16 mouse cellular contexts compared by ENCODE assay signal in the genomic region with DNA sequence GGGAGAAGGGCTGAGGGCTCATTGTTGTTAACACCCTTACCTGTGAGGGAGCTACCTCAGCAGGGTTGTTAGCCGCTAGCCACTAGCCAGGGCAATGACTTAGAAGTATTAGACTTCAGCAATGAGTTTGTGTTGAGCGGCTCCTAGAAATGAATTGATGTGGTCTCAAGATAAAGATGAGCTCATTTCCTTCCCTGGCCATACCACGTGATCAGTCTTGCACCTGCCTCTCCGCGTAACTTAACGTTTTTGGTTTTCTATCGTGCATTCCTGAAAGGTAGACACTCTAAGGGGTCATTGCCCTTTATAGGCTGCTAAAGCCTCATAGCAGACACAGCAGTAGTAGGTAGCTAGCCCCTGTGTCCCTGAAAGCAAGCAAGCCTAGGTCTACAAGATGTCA. TPM values are rescaled to one million over a fixed set of nuclear protein-coding genes. Genes with fewer than 3 reads are reported as not detected.
DNase-seq lines count a peak whose midpoint lies in the region; ATAC-seq and TF ChIP-seq lines count a peak whose summit lies in the region.
"Had no signal": no experiment of that assay in that cellular context is flagged by ENCODE, and none has a peak within 500 bp of the region (broad histone marks: within the 10 kb centered on the region; RNA-seq: fewer than 3 reads in every experiment).

No protein-coding gene starts in this region.

- peak overlapping the region; percentile 83 for H3K27ac ChIP-seq in olfactory bulb, adult 2 months (ENCODE audit: insufficient read depth, low read depth, low read length)
- no peak overlapping the region for H3K27ac ChIP-seq in hindbrain, embryonic 14.5 days
- H3K27ac ChIP-seq: heart, embryonic 15.5 days; limb, embryonic 10.5 days; liver, embryonic 15.5 days had no signal

- ATAC-seq in hindbrain, embryonic 14.5 days (ENCODE audit: low FRiP score) = no peak

- H3K9ac ChIP-seq in hindbrain, embryonic 14.5 days = no peak overlapping the region
- H3K9ac ChIP-seq: heart, embryonic 15.5 days; liver, embryonic 15.5 days had no signal

- WGBS in olfactory bulb, adult 2 months = 90% methylated on average over 7 of the region's 7 CpGs
- WGBS in hindbrain, embryonic 14.5 days = 94% methylated on average over 7 of the region's 7 CpGs

- TF ChIP-seq CTCF in olfactory bulb, adult 2 months (IDR thresholded peaks at IDR 0.05; ENCODE audit: insufficient read depth, low read depth, low read length) = no peak

- H3K27me3 ChIP-seq in hindbrain, embryonic 14.5 days (ENCODE audit: control insufficient read depth, insufficient read depth, low read length) = no peaks in the 10 kb centered on the region
- H3K27me3 ChIP-seq: heart, embryonic 15.5 days; liver, embryonic 15.5 days had no signal

- no peaks in the 10 kb centered on the region for H3K36me3 ChIP-seq in hindbrain, embryonic 14.5 days (replicated peaks; ENCODE audit: control insufficient read depth, insufficient read depth)
- H3K36me3 ChIP-seq: G1E; heart, embryonic 15.5 days; limb, embryonic 10.5 days; liver, embryonic 15.5 days had no signal

- no peak for TF ChIP-seq POLR2A in olfactory bulb, adult 2 months (IDR thresholded peaks at IDR 0.05; ENCODE audit: insufficient read depth, low read depth, low read length)

- H3K9me3 ChIP-seq in hindbrain, embryonic 14.5 days (ENCODE audit: control insufficient read depth, low read length) = no peaks in the 10 kb centered on the region
- H3K9me3 ChIP-seq: G1E; heart, embryonic 15.5 days; limb, embryonic 10.5 days; liver, embryonic 15.5 days had no signal

- no peak overlapping the region for H3K4me3 ChIP-seq in olfactory bulb, adult 2 months (ENCODE audit: insufficient read depth, low read depth, low read length)
- no peak overlapping the region for H3K4me3 ChIP-seq in hindbrain, embryonic 14.5 days (replicated peaks; ENCODE audit: low read length)
- H3K4me3 ChIP-seq: heart, embryonic 15.5 days; limb, embryonic 10.5 days; liver, embryonic 15.5 days had no signal

- peaks cover 15% of the 10 kb centered on the region for H3K4me1 ChIP-seq in olfactory bulb, adult 2 months (ENCODE audit: control insufficient read depth, insufficient read depth, low read length)
- no peaks in the 10 kb centered on the region for H3K4me1 ChIP-seq in hindbrain, embryonic 14.5 days (replicated peaks; ENCODE audit: control insufficient read depth, insufficient read depth, low read length)

- peak; percentile 78 for DNase-seq in 416B (ENCODE audit: low read depth)
- peak; percentile 21 to 34 for DNase-seq in B cell, adult 2 months
- DNase-seq in c-Kit-positive CD71-positive TER-119-negative erythroid progenitor cells, embryonic 14.5 days (ENCODE audit: low read depth) = peak; percentile 7
- DNase-seq in Muller cell, postnatal 12 days (ENCODE audit: inconsistent ontology term) = no peak
- no peak for DNase-seq in frontal cortex, postnatal 36 days (ENCODE audit: low spot score in 2 of 2)
- no peak for DNase-seq in hindbrain, embryonic 14.5 days (ENCODE audit: low spot score)
- DNase-seq in layer of hippocampus, postnatal 25 days (ENCODE audit: extremely low spot score in 1 of 2, low spot score in 1 of 2) = no peak
- DNase-seq: cerebellum, adult 18-20 months; heart, adult 11 months; lung, postnatal 4 days; right cerebral cortex, adult 18-20 months had no signal

- no peak overlapping the region for H3K4me2 ChIP-seq in hindbrain, embryonic 14.5 days (replicated peaks)
- H3K4me2 ChIP-seq: heart, embryonic 15.5 days; liver, embryonic 15.5 days had no signal

RNA-seq across cellular contexts. Expression of a gene that starts 37.0 kb away (rescaled TPM):
- 48.4 and 83.8 TPM in 2 replicates for polyA plus RNA-seq in olfactory bulb, adult 2 months (2012; ENCODE audit: insufficient read depth, insufficient read length, low replicate concordance, missing spikeins)
- 42.1 and 49.2 TPM in 2 replicates for polyA plus RNA-seq in hindbrain, embryonic 14.5 days (2014; fragmentation: Nextera tagmentation; extraction: Ambion mirVana)
- 100 to 1,000 TPM; 132 to 139 TPM for total RNA-seq in layer of hippocampus, postnatal 25 days (2021)

Comparison
In these comparisons a context has a peak if more than half of its experiments do, and no peak if none do; other contexts are left out.
1. DNase-seq: peak in 416B (single experiment), B cell, adult 2 months (2 of 2) and c-Kit-positive CD71-positive TER-119-negative erythroid progenitor cells, embryonic 14.5 days (single experiment); none in Muller cell, postnatal 12 days (single experiment), frontal cortex, postnatal 36 days (0 of 2), hindbrain, embryonic 14.5 days (single experiment) and layer of hippocampus, postnatal 25 days (0 of 2).